Mouse (Mus musculus) hematopoietic stem cell, adult 5-6 weeks (primary cell): ENCODE data around the gene Per1. TPM values are rescaled to one million over a fixed set of nuclear protein-coding genes. Genes with fewer than 3 reads are reported as not detected.

ENCODE experiments used
- ATAC-seq, 2 experiments: fragments of 125-278 bp in 1 of 2; replicated peaks in 1 of 2; 2 replicates each; pipeline ENCODE4 v1.8.0; 2016 to 2017; ENCODE audit warnings: inconsistent platforms in 2 of 2, mild to moderate bottlenecking in 2 of 2, moderate number of reproducible peaks in 2 of 2, low read depth in 1 of 2, moderate TSS enrichment in 1 of 2; ENCODE audit not compliant: low FRiP score in 2 of 2, poor library complexity in 2 of 2, severe bottlenecking in 2 of 2, insufficient read depth in 1 of 2, low TSS enrichment in 1 of 2
- total RNA-seq: library from RNA; stranded (forward); fragments of 172-1452, 232-1000 nt; gene quantifications from 2 replicates; pipeline ENCODE4 v1.2.3, GENCODE M21; 2017

Gene Per1
- total RNA-seq, 1 experiment from 2014 or later, result 33.6 TPM

DNA sequence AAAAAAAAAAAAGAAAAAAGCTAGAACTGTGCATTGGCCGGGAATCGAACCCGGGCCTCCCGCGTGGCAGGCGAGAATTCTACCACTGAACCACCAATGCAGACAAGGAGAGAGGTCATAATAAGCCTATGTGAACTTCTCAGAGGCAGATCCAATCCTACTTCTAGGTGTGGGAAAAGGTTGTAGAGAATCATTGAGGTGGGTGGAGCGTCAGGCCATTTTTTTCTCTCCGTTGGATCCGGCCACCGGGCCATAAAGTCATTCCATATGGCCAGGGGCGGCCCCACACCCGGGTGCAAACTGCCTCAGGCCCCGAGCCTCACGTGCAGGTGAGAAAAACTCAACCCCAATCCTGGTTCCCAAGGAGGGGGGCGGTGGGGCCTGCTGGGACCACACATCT lies 23.7 kb downstream of the Per1 start:
- ATAC-seq, result peak; percentile 22 to 42; a peak in 3 of 4 replicates

DNA sequence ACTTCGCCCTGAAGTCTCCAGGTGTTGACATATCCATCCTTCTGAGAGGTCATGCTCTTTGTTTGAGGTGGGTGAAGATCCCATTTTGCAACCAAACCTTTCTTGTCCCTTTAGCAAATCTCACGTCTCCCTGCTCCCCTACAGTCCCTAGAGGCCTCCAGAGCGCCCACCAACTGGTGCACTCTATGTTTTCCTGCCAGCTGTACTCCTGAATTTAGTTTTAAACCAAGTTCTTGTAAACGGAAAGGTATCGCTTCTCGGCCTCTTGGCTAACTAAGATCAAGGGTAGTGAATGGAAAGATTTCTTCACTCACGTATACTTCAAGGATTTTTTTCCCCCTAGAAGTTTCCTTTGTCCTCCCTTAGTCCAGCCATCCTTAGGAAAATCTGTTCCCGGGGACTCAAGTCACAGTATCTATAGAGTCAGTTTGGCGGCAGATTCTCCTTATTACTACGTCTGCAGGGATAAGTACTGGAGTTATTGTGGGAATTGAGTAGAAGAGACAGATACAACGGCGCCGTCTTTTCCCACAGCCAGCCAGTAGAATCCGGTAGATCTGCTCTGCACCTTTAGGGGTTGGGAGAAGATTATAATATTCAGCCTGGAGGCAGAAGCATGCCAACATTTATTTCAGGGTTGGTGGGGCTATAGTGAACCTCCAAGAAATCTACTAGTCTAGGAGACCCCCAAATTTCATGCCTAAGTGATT lies 24.6 kb downstream of the Per1 start:
- ATAC-seq, result no peak

DNA sequence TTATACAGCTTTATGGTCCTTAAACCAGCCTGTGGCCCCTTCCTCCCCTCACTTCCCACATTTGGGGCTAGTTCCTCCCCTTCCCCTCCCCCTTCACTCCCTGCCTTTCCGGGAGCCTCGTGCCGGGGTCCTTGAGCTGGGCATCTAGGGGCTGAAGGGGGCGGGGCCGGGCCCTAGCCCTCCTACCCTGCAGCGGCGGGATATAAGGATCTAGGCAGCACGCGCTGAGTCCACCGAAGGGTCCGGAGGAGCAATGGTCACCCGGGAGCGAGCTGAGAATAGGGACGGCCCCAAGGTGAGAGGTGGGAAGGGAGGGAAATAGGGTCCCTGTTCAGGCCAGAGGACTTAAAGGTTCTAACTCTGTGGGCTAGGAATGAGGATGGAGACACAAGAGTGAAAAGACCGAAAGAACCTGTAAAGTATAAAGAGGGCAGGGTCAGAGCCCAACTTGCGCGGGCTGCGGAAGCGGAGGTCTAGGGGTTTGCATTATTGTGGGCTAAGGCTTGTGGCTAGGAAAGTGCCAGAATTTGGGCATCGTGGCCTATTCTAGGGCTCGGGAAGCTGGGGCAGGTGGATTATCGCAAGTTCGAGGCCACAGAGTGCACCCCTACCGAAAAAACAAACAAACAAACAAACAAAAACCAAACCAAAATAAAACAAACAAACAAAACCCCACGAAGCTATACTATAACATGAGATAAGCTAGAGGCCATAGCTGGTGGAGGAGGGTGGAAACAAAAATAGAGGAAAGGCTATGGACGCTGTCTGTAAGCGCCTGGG lies 25.4 kb downstream of the Per1 start, which contains the start of gene Hes7:
Gene Hes7 (plus strand): TSS at position 184 of the 780 bp plus-strand sequence.
- ATAC-seq, result no peak

DNA sequence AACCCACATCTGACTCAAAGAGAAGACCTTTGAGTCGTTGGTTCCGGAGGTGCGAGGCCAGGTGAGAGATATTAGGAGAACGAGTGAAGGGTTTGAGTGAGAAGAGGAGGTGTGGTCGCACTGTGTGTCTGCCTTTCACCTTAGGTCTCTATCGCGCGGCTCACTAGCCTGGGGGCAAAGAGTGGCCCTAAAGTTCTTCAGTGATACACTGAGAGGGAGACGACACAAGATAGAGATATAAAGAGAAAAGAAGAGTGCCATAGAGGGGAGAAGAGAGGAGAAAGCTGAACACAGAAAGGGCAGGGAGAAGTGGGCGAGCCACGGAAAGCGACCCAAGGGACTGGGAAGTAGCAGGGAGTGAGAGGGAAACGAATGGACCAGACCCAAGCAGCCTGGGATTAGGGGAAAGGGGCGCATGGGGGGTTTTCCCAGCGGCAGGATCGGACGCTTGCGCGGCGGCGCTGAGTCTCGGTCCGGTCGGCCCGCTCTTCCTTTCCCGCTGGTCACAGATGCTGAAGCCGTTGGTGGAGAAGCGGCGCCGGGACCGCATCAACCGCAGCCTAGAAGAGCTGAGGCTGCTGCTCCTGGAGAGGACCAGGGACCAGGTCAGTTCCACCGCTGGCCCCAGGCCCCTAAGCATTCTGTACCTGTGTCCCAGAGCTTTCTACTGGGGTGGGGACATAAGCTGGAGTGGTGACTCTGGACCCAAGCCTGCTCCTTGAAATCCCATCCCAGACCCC lies 26.2 kb downstream of the Per1 start:
- ATAC-seq, result no peak

DNA sequence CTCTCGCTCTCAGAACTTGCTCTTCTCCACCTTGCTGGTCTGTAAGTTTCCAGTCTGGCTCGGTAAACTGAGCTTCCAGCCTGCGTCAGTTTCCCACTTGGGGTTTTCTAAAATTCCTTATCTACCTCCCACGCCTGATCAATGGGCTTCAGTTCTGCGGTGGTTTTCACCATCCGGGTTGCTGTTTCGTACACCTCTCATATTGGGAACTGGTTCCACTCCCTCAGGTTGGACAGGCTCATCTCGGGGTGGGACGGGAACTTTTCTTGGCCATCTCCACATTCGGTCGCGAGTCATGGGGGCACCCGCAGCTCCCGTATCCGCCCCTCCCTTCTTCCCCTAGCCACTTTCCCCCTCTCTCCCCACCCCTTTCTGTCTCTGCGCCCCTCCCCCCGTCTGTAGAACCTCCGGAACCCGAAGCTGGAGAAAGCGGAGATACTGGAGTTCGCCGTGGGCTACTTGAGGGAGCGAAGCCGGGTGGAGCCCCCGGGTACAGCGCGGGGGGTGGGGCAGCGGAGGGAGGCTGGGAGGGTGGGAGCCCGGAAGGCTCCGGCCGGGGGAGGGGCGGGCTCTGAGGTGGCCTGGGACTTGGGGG lies 26.8 kb downstream of the Per1 start:
- no peak for ATAC-seq

DNA sequence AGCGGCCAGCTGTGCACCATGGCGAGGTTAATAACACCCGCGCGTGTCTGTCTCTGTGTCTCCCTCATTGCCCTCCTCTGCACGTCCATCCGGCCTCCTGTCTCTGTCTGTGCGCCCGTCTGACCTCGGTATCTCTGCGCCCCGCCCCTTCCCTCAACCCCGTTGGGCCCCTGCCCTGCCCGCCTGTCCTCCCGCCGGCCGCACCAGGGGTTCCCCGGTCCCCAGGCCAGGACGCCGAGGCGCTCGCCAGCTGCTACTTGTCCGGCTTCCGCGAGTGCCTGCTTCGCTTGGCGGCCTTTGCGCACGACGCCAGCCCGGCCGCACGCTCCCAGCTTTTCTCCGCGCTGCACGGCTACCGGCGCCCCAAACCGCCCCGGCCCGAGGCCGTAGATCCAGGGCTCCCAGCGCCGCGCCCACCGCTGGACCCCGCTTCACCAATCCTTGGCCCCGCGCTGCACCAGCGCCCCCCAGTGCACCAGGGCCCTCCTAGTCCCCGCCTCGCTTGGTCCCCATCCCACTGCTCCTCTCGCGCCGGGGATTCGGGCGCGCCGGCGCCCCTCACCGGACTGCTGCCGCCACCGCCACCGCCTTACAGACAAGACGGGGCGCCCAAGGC lies 27.4 kb downstream of the Per1 start, which contains the start of gene 9130213A22Rik:
Gene 9130213A22Rik (minus strand): TSS at position 254 of the 616 bp plus-strand sequence.
- 0 out of 4 replicates have a peak, but pooled peaks of 1 of the 2 experiments have one; percentile 14 for ATAC-seq

DNA sequence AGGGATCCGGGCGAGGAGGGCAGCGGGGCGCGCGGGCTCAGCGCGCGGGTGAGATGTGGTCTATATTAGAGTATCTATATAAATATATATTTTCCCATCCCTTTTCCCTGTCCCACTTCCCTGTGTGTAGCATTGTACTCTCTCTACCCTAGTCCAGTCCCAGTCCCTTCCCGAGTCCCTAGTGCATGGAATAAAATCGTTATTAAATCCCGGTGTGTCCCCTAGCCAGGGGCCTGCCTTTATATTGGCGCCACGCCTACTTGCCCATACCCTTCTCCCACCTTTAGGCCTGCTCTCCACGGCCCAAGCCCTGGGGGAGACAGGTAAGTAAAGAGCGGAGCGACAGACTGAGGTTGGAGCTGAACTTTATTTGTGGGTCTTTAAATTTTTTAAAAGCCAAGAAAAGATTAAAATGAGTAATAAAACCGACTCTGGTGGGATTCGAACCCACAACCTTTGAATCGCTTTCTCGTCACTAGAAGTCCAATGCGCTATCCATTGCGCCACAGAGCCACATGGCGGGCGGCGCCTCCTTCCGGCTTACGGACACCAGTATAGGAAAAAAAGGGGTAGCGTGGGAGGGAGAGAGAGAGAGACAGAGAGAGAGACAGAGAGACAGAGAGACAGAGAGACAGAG lies 28.2 kb downstream of the Per1 start:
- no peak for ATAC-seq

DNA sequence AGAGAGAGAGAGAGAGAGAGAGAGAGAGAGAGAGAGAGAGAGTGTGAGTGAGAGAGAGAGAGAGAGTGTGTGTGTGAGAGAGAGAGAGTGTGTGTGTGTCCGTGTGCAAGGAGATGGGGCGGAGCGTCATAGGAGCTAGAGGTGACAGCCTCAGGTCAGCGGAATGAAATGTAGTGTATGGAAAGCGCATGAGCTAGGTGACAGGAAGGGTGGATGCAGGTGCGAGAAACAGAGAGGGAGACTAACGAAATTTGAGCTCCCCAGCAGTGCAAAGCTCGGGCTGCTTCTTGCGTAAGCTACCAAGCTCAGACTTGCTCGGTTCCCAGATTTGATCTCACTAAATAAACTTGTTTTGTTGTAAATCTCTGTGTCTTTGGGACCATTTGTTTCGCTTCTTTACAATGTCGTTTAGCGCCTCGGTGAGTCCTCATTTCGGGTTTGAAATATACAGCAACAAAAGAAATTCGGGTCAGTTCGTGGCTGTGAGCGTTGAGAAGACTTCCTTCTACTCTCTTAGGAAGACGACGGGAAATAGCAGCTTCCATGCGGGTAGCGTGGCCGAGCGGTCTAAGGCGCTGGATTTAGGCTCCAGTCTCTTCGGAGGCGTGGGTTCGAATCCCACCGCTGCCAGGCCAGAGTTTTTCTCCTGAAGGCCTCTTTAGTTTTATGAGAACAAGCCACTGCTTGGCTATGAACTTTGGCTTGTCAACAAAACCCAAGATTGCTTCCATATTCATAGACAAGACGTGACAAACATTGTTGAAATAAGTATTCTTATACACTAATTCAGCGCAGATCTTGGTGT lies 28.9 kb downstream of the Per1 start:
- ATAC-seq, result peak; percentile 19 to 23; a peak in 3 of 4 replicates

DNA sequence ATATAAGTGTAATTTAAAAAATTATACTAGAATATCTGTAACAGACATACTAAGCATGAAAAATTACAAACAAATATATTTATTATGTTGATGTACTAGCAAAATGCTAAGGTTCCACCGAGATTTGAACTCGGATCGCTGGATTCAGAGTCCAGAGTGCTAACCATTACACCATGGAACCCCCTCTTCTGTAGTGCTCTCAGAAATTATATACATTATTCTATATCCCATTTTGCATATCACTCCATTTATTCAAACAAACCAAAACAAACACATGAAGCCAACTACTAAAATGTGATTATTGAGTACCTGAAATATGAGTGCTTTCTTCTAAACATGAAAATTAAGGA lies 29.5 kb downstream of the Per1 start:
- ATAC-seq, result peak in 1 of 2 experiments; percentile 10; a peak in 1 of 4 replicates

DNA sequence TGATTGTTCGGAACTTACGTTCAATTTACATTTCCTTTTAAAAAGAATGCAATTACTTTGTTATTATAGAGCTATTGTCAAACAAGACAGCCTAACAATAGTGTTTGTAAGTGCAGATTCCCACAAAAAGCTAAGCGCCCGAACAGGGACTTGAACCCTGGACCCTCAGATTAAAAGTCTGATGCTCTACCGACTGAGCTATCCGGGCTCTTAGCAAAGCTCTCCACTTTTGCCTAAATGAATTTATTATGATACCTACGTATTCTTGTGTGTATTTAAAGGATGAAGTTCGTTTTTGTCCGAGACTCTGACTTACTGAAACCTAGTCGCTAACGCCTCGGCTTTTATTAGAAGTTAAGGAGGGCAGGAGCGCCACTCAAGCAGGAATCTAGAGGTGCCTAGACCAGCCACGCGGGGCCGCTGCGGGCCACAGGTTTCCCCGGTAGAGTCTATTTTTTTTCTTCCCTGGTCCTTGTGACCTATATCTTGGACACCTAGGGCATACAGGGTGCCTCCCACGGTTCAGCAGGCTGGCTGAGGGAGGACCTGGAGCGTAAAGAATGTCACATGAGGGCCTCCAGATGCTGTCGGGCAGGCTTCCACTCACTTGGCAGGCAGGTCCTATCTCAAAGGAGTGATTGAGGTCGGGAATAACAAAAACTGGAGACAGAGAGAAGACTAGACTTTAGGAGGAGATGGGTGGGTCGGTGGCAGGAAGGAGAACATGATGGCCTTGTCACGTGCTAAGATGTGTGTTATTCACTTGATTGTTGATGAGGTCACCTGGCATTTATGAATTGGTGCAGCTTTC lies 30.2 kb downstream of the Per1 start:
- peak; percentile 40 to 62 for ATAC-seq

DNA sequence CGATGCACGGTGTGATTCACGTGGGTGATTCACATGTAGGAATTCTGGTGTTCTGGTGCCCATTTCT lies 30.7 kb downstream of the Per1 start, which contains the start of gene Aloxe3:
Gene Aloxe3 (plus strand): TSS at position 45 of the 67 bp plus-strand sequence.
- ATAC-seq, result no peak

DNA sequence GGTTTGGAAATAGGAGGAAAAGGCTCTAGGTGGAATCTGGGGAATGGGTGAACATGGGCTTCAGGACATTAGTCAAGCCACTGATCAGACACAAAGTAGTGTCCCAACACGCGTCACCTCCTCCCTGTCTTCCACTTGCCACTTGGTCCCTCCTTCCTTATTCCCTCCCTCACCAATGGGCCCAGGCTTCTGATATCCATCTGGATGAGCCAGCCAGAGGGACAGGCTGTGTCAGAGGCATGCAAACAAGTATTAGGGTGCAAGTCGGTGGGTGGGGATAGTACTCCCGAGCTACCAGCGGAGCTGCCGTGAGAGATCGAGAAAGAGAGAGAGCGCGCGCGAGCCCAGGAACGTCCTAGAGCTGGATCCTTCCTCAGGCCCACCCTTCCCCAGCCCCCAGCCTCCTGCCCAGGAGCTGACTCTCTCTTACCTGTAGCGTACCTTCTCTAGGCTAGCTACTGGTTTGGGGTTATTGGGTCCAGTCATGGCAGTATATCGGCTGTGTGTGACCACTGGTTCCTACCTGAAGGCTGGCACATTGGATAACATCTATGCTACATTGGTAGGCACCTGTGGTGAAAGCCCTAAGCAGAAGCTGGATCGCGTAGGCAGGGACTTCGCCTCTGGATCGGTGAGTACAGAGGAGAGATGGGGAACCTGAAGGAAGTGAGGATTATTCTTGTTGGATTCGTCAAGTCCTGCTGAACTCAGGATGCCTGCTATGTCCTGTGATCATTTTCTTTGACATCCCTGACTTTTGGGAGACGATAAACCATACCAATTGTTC lies 31.1 kb downstream of the Per1 start:
- ATAC-seq, result no peak

DNA sequence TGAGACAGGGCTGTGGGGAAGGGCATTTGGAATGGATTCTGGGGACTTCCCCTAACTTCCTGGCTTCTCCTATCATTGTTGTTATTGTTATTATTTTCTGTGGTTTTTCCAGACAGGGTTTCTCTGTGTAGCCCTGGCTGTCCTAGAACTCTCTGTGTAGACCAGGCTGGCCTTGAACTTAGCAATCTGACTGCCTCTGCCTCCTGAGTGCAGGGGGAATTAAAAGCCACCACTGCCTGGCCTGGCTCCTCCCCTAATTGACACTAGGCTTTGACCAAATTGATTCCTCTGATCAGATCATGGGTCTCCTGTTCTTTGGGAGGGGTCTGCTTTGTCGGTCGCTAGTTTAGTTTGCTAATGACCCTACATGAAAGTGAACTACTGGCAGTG lies 31.7 kb downstream of the Per1 start:
- no peak for ATAC-seq

DNA sequence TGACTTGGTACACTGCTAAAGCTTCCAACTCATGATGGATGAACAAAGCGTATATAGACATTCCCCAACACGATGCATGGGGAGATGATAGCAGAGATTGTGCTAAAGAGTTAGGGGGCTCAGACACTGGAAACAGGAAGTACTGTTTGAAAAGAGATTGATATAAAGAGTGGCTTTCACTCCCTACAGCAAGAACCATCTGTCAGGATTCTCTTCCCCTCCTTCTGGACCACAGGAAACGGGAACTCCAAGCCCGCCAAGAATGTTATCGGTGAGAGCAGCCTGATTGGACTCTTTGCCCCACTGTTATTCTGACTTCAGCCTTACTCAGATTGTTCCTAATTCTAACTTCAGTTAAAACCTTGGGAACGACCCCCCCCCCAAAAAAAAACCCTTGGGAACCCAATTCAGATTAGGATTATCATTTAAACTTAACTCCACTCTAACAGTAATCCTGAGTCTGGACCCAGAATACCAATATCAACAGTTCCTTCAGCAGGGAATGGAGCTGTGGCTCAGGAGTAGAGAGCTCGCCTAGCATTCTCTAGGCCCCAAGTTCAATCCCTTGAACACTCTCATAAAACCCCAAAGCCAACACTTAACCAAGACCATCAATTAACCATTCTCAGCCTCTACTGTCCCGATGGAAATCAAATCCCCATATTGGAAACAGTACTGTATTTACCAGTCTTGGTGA lies 33.6 kb downstream of the Per1 start:
- no peak for ATAC-seq

DNA sequence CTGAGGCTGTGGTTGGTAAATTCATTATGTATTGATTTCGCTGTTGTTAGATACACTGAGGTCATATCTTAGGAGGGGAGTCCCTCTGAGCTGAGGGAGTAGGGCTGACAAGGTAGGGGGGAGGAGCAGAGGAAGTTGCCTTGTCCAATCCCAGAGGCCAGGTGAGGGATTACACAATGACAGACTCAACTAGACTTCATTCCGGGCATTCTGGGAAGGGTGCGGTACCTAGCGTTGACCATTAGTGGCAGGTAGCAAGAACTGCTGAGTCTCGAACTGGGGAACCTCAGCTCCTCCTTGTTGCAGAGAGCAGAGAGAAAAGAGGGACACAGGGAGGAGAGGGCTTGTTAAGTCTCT lies 38.5 kb downstream of the Per1 start:
- ATAC-seq, result no peak
